8 mouse cellular contexts compared by ENCODE assay signal in genomic region chr10:40347461-40347954, GRCm38 (mm10). TPM values are rescaled to one million over a fixed set of nuclear protein-coding genes. Genes with fewer than 3 reads are reported as not detected.
DNase-seq lines count a peak whose midpoint lies in the region; ATAC-seq and TF ChIP-seq lines count a peak whose summit lies in the region.

No protein-coding gene starts in this region.

- H3K9ac ChIP-seq in heart, embryonic 11.5 days (ENCODE audit: low read depth, low read length): peak overlapping the region; percentile 58
- H3K9ac ChIP-seq in limb, embryonic 14.5 days (ENCODE audit: low read depth, low read length, severe bottlenecking): no peak overlapping the region

- peaks cover 13% of the 10 kb centered on the region for H3K4me1 ChIP-seq in heart, embryonic 11.5 days (ENCODE audit: control insufficient read depth, insufficient read depth, low read length)
- H3K4me1 ChIP-seq in embryonic facial prominence, embryonic 10.5 days: peaks cover 20% of the 10 kb centered on the region
- H3K4me1 ChIP-seq in limb, embryonic 14.5 days (ENCODE audit: control insufficient read depth, insufficient read depth, low read length): peaks cover 11% of the 10 kb centered on the region

- H3K4me3 ChIP-seq in heart, embryonic 11.5 days (ENCODE audit: low read depth, low read length): peak overlapping the region; percentile 73
- H3K4me3 ChIP-seq in embryonic facial prominence, embryonic 10.5 days: peak overlapping the region; percentile 92
- H3K4me3 ChIP-seq in limb, embryonic 14.5 days (replicated peaks; ENCODE audit: low read length): no peak overlapping the region

- H3K9me3 ChIP-seq in heart, embryonic 11.5 days (replicated peaks; ENCODE audit: control insufficient read depth, low read length): no peaks in the 10 kb centered on the region
- no peaks in the 10 kb centered on the region for H3K9me3 ChIP-seq in embryonic facial prominence, embryonic 10.5 days
- H3K9me3 ChIP-seq in limb, embryonic 14.5 days (ENCODE audit: control insufficient read depth, low read length): no peaks in the 10 kb centered on the region

- peak overlapping the region; percentile 92 for H3K27ac ChIP-seq in heart, embryonic 11.5 days (ENCODE audit: low read depth, low read length)
- H3K27ac ChIP-seq in embryonic facial prominence, embryonic 10.5 days (replicated peaks): peak overlapping the region; percentile 95
- H3K27ac ChIP-seq in limb, embryonic 14.5 days (replicated peaks; ENCODE audit: low read depth, low read length): 0 out of 2 replicates have a peak overlapping the region, but pooled peaks have one; percentile 93

- H3K4me2 ChIP-seq in heart, embryonic 11.5 days: peak overlapping the region; percentile 79
- no peak overlapping the region for H3K4me2 ChIP-seq in limb, embryonic 14.5 days (replicated peaks; ENCODE audit: low read depth, low read length, severe bottlenecking)

- no peaks in the 10 kb centered on the region for H3K27me3 ChIP-seq in heart, embryonic 11.5 days (ENCODE audit: control insufficient read depth, insufficient read depth, low read length)
- no peaks in the 10 kb centered on the region for H3K27me3 ChIP-seq in embryonic facial prominence, embryonic 10.5 days (replicated peaks; ENCODE audit: low read depth, poor library complexity, severe bottlenecking)
- no peaks in the 10 kb centered on the region for H3K27me3 ChIP-seq in limb, embryonic 14.5 days (ENCODE audit: control insufficient read depth, insufficient read depth, low read length)

- 63% methylated on average over 9 of the region's 9 CpGs for WGBS in heart, embryonic 11.5 days (ENCODE audit: insufficient replicate concordance)
- 74% methylated on average over 9 of the region's 9 CpGs for WGBS in embryonic facial prominence, embryonic 10.5 days
- WGBS in limb, embryonic 14.5 days: 61% methylated on average over 9 of the region's 9 CpGs

- ATAC-seq in heart, embryonic 11.5 days (replicated peaks; ENCODE audit: insufficient number of reproducible peaks, low FRiP score, low TSS enrichment): no peak
- ATAC-seq in limb, embryonic 14.5 days (ENCODE audit: low FRiP score, low read depth): no peak

- TF ChIP-seq POLR2A in limb, embryonic 14.5 days (IDR thresholded peaks at IDR 0.05; ENCODE audit: borderline replicate concordance, extremely low read depth, insufficient read depth, insufficient read length): no peak

- no peaks in the 10 kb centered on the region for H3K36me3 ChIP-seq in heart, embryonic 11.5 days (ENCODE audit: control insufficient read depth, insufficient read depth, low read length)
- H3K36me3 ChIP-seq in embryonic facial prominence, embryonic 10.5 days (replicated peaks): no peaks in the 10 kb centered on the region
- H3K36me3 ChIP-seq in limb, embryonic 14.5 days (ENCODE audit: control insufficient read depth, insufficient read depth, low read length): no peaks in the 10 kb centered on the region

- no peak for DNase-seq in heart, postnatal 4 days
- DNase-seq in 416B (ENCODE audit: low read depth): peak; percentile 89
- no peak for DNase-seq in embryonic facial prominence, embryonic 10.5 days (ENCODE audit: low spot score)
- no peak for DNase-seq in limb, embryonic 14.5 days (ENCODE audit: low spot score)
- no peak for DNase-seq in embryo, embryonic 10.5 days (ENCODE audit: low spot score)
- DNase-seq in gastrocnemius, adult 18-20 months (ENCODE audit: low spot score): no peak
- DNase-seq in urinary bladder, postnatal 25 days (ENCODE audit: low spot score): no peak

RNA-seq across cellular contexts. Expression of gene Cdk19, which starts 8.1 kb away (rescaled TPM):
- 6.4 and 8.1 TPM in 2 replicates for polyA plus RNA-seq in heart, embryonic 11.5 days (2014; fragmentation: Nextera tagmentation; extraction: Ambion mirVana)
- 10 to 100 TPM; 14.2 to 14.5 TPM for total RNA-seq in heart, postnatal 4 days (2021)
- 6.0 and 7.8 TPM in 2 replicates for polyA plus RNA-seq in embryonic facial prominence, embryonic 10.5 days (2016; fragmentation: Nextera tagmentation; extraction: Ambion mirVana)
- polyA plus RNA-seq in limb, embryonic 14.5 days (2012; rRNA removed): 13.5 and 15.6 TPM in 2 replicates
- 12.2 and 14.4 TPM in 2 replicates for polyA plus RNA-seq in limb, embryonic 14.5 days (2014; fragmentation: Nextera tagmentation; extraction: Ambion mirVana)
- 10 to 100 TPM in 1 of 2 experiments, 1 to 10 TPM in 1; 5.9 to 20.5 TPM for total RNA-seq in gastrocnemius, adult 18-20 months (2021)

RNA-seq across cellular contexts. Expression of gene Amd1, which starts 45.5 kb away (rescaled TPM):
- 64.6 and 68.3 TPM in 2 replicates for polyA plus RNA-seq in heart, embryonic 11.5 days (2014; fragmentation: Nextera tagmentation; extraction: Ambion mirVana)
- 10 to 100 TPM; 31.0 to 32.1 TPM for total RNA-seq in heart, postnatal 4 days (2021)
- polyA plus RNA-seq in embryonic facial prominence, embryonic 10.5 days (2016; fragmentation: Nextera tagmentation; extraction: Ambion mirVana): 86.8 and 91.6 TPM in 2 replicates
- polyA plus RNA-seq in limb, embryonic 14.5 days (2012; rRNA removed): 51.6 and 58.0 TPM in 2 replicates
- polyA plus RNA-seq in limb, embryonic 14.5 days (2014; fragmentation: Nextera tagmentation; extraction: Ambion mirVana): 56.3 and 59.8 TPM in 2 replicates
- 100 to 1,000 TPM; 133 to 436 TPM for total RNA-seq in gastrocnemius, adult 18-20 months (2021)
